Mouse (Mus musculus) urinary bladder, postnatal 0 days (tissue): ENCODE measurements around the gene Ehf. TPM values are rescaled to one million over a fixed set of nuclear protein-coding genes. Genes with fewer than 3 reads are reported as not detected.

Source experiments
- polyA plus RNA-seq: library from polyadenylated mRNA; unstranded; fragments of >200 nt; fragmentation: Nextera tagmentation; extraction: Ambion mirVana; gene quantifications from 2 replicates; pipeline ENCODE4 v1.2.1, GENCODE M21; 2015

The Ehf gene
- 17.0 and 18.0 TPM in 2 replicates for polyA plus RNA-seq

GRCm38 (mm10) chr2:103303132-103303531, at the start of gene Ehf:
Ehf (minus strand) TSS chr2:103303278.

Other genes with a start within 250 kb of the Ehf start
- 16.7 and 22.9 TPM in 2 replicates for gene Pdhx, start 229.8 kb downstream of the Ehf start, polyA plus RNA-seq
- 33.9 and 35.7 TPM in 2 replicates for gene Apip, start 229.6 kb downstream of the Ehf start, polyA plus RNA-seq
- 0.40 and 0.53 TPM in 2 replicates for gene Elf5, start 108.4 kb upstream of the Ehf start, polyA plus RNA-seq
- 37.6 and 46.5 TPM in 2 replicates for gene Cat, start 181.9 kb upstream of the Ehf start, polyA plus RNA-seq